Mouse (Mus musculus): ENCODE data around the gene Efr3b.

GRCm38 (mm10) chr12:4078069-4078468 lies 39.4 kb upstream of the Efr3b start:
- TF ChIP-seq CTCF (IDR thresholded peaks at IDR 0.05; ENCODE audit: extremely low read depth, insufficient read length, insufficient replicate concordance, low read depth, low read length) (no peak), POLR2A (IDR thresholded peaks at IDR 0.05; ENCODE audit: low read depth, low read length) (no peak)

Data from small intestine, adult 2 months (tissue).